Mouse (Mus musculus) neural tube, embryonic 10.5 days (tissue): ENCODE measurements around the gene Ttc39d.
"Not testable (repeated sequence)": the region's sequence is repeated elsewhere in the genome, so short reads cannot be mapped to it uniquely, and the experiment has no call there.

Experiments
- DNase-seq: peaks from one replicate; pipeline ENCODE4 v3.0.0-alpha.2; 2017; ENCODE audit warnings: low spot score; ENCODE audit errors: extremely low spot score

The Ttc39d gene

GRCm38 (mm10) chr17:80193075-80193474 lies 14.2 kb upstream of the Ttc39d start:
- DNase-seq: no peak

- no peak for DNase-seq
Observed at GRCm38 (mm10) chr17:80199160-80199778, 8.0 kb upstream of the Ttc39d start.

- no peak for DNase-seq
Observed at GRCm38 (mm10) chr17:80205657-80206056, 1.6 kb upstream of the Ttc39d start.

GRCm38 (mm10) chr17:80206301-80206670 lies 974 bp upstream of the Ttc39d start:
- DNase-seq: peak; percentile 61

- DNase-seq: not testable (repeated sequence)
Observed at GRCm38 (mm10) chr17:80213998-80214397, 6.7 kb downstream of the Ttc39d start.

GRCm38 (mm10) chr17:80220131-80220530 lies 12.9 kb downstream of the Ttc39d start:
- DNase-seq: no peak

- no peak for DNase-seq
Observed at GRCm38 (mm10) chr17:80221202-80221601, 13.9 kb downstream of the Ttc39d start.

- DNase-seq: no peak
Observed at GRCm38 (mm10) chr17:80221890-80222628, 14.8 kb downstream of the Ttc39d start.

GRCm38 (mm10) chr17:80223829-80224228 lies 16.6 kb downstream of the Ttc39d start:
- DNase-seq: no peak

GRCm38 (mm10) chr17:80224326-80225116 lies 17.3 kb downstream of the Ttc39d start, which contains the start of gene Gemin6:
Gemin6 (plus strand) TSS chr17:80224441.
- DNase-seq: peak; percentile 85

- DNase-seq: not testable (repeated sequence)
Observed at GRCm38 (mm10) chr17:80225142-80225541, 17.9 kb downstream of the Ttc39d start.

- no peak for DNase-seq
Observed at GRCm38 (mm10) chr17:80229396-80229795, 22.1 kb downstream of the Ttc39d start.

GRCm38 (mm10) chr17:80233844-80234243 lies 26.6 kb downstream of the Ttc39d start:
- DNase-seq: no peak

GRCm38 (mm10) chr17:80234376-80234775 lies 27.1 kb downstream of the Ttc39d start:
- no peak for DNase-seq

- no peak for DNase-seq
Observed at GRCm38 (mm10) chr17:80235477-80235876, 28.2 kb downstream of the Ttc39d start.

- no peak for DNase-seq
Observed at GRCm38 (mm10) chr17:80236805-80237204, 29.5 kb downstream of the Ttc39d start.

- no peak for DNase-seq
Observed at GRCm38 (mm10) chr17:80237475-80237874, 30.2 kb downstream of the Ttc39d start.

GRCm38 (mm10) chr17:80241594-80241993 lies 34.3 kb downstream of the Ttc39d start:
- no peak for DNase-seq

GRCm38 (mm10) chr17:80243116-80243515 lies 35.9 kb downstream of the Ttc39d start:
- no peak for DNase-seq

GRCm38 (mm10) chr17:80252757-80253525 lies 45.7 kb downstream of the Ttc39d start:
- no peak for DNase-seq

- DNase-seq: no peak
Observed at GRCm38 (mm10) chr17:80254421-80254820, 47.2 kb downstream of the Ttc39d start.
